Mouse (Mus musculus) small intestine, adult 2 months (tissue): ENCODE data around the gene Gm29133. TPM values are rescaled to one million over a fixed set of nuclear protein-coding genes. Genes with fewer than 3 reads are reported as not detected.

Experiments
- H3K27ac ChIP-seq: fragments of 200-500 bp; 2 replicates; pipeline ENCODE4 v1.5.1; 2012; ENCODE audit warnings: low read depth, low read length, control low read depth, inconsistent platforms; ENCODE audit not compliant: insufficient read depth
- H3K27me3 ChIP-seq: fragments of 200-500 bp; 2 replicates; pipeline ENCODE4 v1.6.1; 2012; ENCODE audit warnings: mild to moderate bottlenecking, moderate library complexity, low read length, inconsistent platforms; ENCODE audit not compliant: control insufficient read depth, insufficient read depth
- H3K36me3 ChIP-seq: fragments of 200-500 bp; 2 replicates; pipeline ENCODE4 v1.6.1; 2012; ENCODE audit warnings: mild to moderate bottlenecking, low read length, control low read depth, inconsistent platforms; ENCODE audit not compliant: control insufficient read depth, insufficient read depth
- H3K4me1 ChIP-seq: fragments of 200-500 bp; 2 replicates; pipeline ENCODE4 v1.6.1; 2012; ENCODE audit warnings: low read length, inconsistent platforms, mixed read lengths; ENCODE audit not compliant: control insufficient read depth, insufficient read depth, insufficient read length
- H3K4me3 ChIP-seq: fragments of 200-500 bp; 2 replicates; pipeline ENCODE4 v1.5.1; 2012; ENCODE audit warnings: low read depth, mild to moderate bottlenecking, control low read depth, inconsistent platforms, low read length, moderate library complexity
- CTCF ChIP-seq: fragments of 200-500 bp; IDR thresholded peaks from 2 replicates; pipeline ENCODE4 v1.5.1; 2012; ENCODE audit warnings: low read depth, mild to moderate bottlenecking, control low read depth, inconsistent platforms, low read length, moderate library complexity, mixed read lengths; ENCODE audit not compliant: insufficient replicate concordance, insufficient read length; ENCODE audit errors: extremely low read depth
- POLR2A ChIP-seq: fragments of 200-500 bp; IDR thresholded peaks from 2 replicates; pipeline ENCODE4 v1.6.1; 2012; ENCODE audit warnings: low read depth, mild to moderate bottlenecking, control low read depth, inconsistent platforms, low read length, moderate library complexity
- WGBS: fragments of 180-500 bp; shearing (Covaris S2); methylation state at CpG from one replicate; pipeline ENCODE4 v1.1.7; 2018; 5-methylcytosine and 5-hydroxymethylcytosine counted together
- polyA plus RNA-seq: library from polyadenylated mRNA; depleted of rRNA; stranded (reverse); fragments of >200 nt; gene quantifications from 2 replicates; pipeline ENCODE4 v1.2.3, GENCODE M21; 2012

Gene Gm29133
- polyA plus RNA-seq, 1 experiment = not detected

GRCm38 (mm10) chr3:75743664-75744437, 4.1 kb upstream of the Gm29133 start:
- TF ChIP-seq POLR2A (no peak), CTCF (no peak)
- 62% methylated on average over 4 of the region's 4 CpGs for WGBS
- no peaks in the 10 kb centered on the region for H3K36me3 ChIP-seq
- no peaks in the 10 kb centered on the region; the same call in 1 of the 2 replicates for H3K4me1 ChIP-seq
- H3K4me3 ChIP-seq = no peak overlapping the region
- H3K27me3 ChIP-seq = no peaks in the 10 kb centered on the region
- peak overlapping the region; percentile 81 for H3K27ac ChIP-seq

DNA sequence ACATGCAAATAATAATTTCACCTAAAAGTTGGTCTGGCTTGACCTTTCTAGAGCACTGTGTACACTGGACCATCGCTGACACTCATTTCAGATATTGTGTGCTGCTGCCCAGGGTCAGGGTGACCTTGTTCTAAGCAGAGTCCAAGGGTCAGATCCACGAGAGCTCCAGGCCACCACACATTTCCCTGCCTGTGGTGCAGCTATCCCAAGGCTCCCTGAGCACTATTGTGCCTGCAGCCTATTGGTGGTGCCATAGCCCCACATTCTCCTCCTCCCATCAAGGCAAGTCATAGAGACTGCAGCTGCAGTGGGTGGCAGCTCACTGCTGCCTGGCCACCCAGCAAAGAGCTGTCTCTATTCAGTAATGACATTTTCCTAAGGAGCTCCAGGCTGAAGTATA, 2.7 kb upstream of the Gm29133 start:
- no peak for TF ChIP-seq CTCF
- TF ChIP-seq POLR2A = no peak
- Histone ChIP-seq H3K27me3 (no peaks in the 10 kb centered on the region), H3K4me3 (no peak overlapping the region), H3K36me3 (no peaks in the 10 kb centered on the region), H3K4me1 (no peaks in the 10 kb centered on the region; the same call in 1 of the 2 replicates), H3K27ac (no peak overlapping the region)
- 40% methylated on average over 2 of the region's 2 CpGs for WGBS

DNA sequence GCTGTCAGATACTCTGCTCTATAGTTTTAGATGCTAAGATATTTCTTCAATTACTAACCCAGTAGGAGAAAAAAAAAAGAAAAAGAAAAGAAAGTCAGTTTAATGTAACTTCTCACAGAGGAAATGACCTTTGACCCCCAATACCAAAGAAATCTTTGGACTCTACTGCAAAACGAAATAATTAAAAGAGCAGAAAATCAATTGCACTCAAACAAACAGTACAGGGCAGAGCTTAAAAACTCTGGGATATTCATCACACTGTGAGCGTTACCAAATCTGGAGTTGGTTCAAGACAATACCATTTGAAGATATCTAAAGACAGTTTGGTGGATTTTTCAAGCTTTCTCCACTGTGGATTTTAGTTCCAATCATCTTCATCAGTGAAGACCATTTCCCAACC, 15.4 kb downstream of the Gm29133 start:
- H3K4me1 ChIP-seq = no peaks in the 10 kb centered on the region
- WGBS = 43% methylated on average over 2 of the region's 2 CpGs
- no peaks in the 10 kb centered on the region for H3K36me3 ChIP-seq
- no peak overlapping the region for H3K4me3 ChIP-seq
- H3K27me3 ChIP-seq = no peaks in the 10 kb centered on the region
- no peak overlapping the region for H3K27ac ChIP-seq
- no peak for TF ChIP-seq POLR2A
- TF ChIP-seq CTCF = no peak

DNA sequence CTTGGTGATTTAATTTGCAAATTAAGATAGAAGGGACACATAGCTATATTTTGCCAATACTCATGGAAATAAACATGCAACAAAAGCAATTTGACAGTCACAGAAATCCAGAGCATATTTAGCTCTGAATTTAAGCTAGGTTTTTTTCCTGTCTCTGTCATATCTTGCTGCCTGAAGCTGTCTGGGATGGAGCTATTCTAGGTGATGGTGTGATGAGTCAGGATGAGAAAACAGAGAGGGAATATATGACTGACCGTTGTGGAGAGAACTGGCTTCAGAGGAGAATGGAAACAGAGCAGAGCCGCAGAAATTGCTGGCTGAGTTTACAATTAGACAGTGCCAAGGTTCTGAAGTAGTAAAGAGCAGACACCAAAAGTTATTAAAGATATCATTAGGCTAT, 26.3 kb downstream of the Gm29133 start:
- WGBS = 74% methylated on average over 2 of the region's 2 CpGs
- Histone ChIP-seq H3K27me3 (no peaks in the 10 kb centered on the region), H3K36me3 (no peaks in the 10 kb centered on the region), H3K27ac (no peak overlapping the region), H3K4me3 (no peak overlapping the region), H3K4me1 (no peaks in the 10 kb centered on the region)
- no peak for TF ChIP-seq CTCF
- TF ChIP-seq POLR2A = no peak

GRCm38 (mm10) chr3:75808001-75808400, 60.0 kb downstream of the Gm29133 start:
- Histone ChIP-seq H3K4me1 (no peaks in the 10 kb centered on the region), H3K36me3 (no peaks in the 10 kb centered on the region), H3K27me3 (no peaks in the 10 kb centered on the region), H3K27ac (no peak overlapping the region), H3K4me3 (no peak overlapping the region)
- TF ChIP-seq POLR2A = no peak
- TF ChIP-seq CTCF = no peak

DNA sequence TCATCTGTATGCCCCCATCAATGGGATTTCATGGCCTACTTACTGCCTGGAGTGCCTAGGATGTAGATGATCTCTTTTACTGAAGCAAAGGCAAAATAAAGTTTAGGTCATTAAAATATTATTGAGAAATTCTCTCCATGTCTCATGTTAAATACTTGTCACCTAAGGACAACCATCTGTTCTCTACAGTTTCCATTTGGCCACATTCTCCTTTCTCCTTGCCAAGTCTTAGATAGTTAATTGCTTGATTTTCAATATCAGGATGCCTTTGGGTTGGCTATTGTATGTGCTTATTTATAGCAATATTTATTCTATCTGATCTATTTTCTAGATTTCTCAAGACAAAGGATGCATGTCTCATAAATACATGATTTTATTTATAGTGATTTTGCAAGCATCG, 75.9 kb downstream of the Gm29133 start:
- Histone ChIP-seq H3K4me1 (no peaks in the 10 kb centered on the region), H3K27ac (no peak overlapping the region), H3K4me3 (no peak overlapping the region), H3K27me3 (no peaks in the 10 kb centered on the region), H3K36me3 (no peaks in the 10 kb centered on the region)
- no peak for TF ChIP-seq CTCF
- WGBS = 83% methylated on average over 1 of the region's 1 CpGs

DNA sequence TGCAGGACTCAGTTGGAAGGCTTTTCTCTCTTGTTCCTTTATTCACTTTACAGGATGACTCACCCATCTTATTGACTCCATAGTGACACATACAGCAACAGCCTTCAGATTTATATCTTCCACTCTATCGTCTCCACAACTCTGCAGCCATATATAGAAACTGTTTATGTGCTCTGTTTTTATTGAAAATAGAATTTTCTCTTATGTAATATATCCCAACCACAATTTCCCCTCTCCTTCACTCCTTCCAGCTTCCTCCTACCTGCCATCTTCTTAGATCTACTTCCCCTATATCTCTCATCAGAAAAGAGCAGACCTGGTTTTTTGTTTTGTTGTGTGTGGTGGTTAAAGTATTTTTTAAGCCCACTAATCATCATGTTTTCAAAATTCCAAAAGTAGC, 76.5 kb downstream of the Gm29133 start:
- TF ChIP-seq CTCF = no peak
- no peak for TF ChIP-seq POLR2A
- H3K4me1 ChIP-seq = no peaks in the 10 kb centered on the region
- 60% methylated on average over 1 of the region's 1 CpGs for WGBS

More for the DNA sequence above, 76.5 kb downstream of the Gm29133 start:
- Histone ChIP-seq H3K36me3 (no peaks in the 10 kb centered on the region), H3K27me3 (no peaks in the 10 kb centered on the region), H3K27ac (no peak overlapping the region), H3K4me3 (no peak overlapping the region)
